Mouse (Mus musculus) right cerebral cortex, adult 18-20 months (tissue): ENCODE measurements around the gene Ywhaq.
A peak's percentile ranks its signal among the peaks of the same experiment; 100 is the strongest.
"Not testable (repeated sequence)": the region's sequence is repeated elsewhere in the genome, so short reads cannot be mapped to it uniquely, and the experiment has no call there.

Source experiments
- DNase-seq: peaks from one replicate; pipeline ENCODE4 v3.0.0; 2022; ENCODE audit warnings: mixed read lengths

The Ywhaq gene

GRCm38 (mm10) chr12:21408789-21409367, 8.6 kb downstream of the Ywhaq start:
- DNase-seq = no peak

GRCm38 (mm10) chr12:21402771-21403170, 14.7 kb downstream of the Ywhaq start:
- no peak for DNase-seq

- no peak for DNase-seq
These were observed 31.2 kb downstream of the Ywhaq start for GRCm38 (mm10) chr12:21386201-21386600.

- DNase-seq = not testable (repeated sequence)
These were observed 38.6 kb downstream of the Ywhaq start for GRCm38 (mm10) chr12:21378765-21379346.

- no peak for DNase-seq
These were observed 41.9 kb downstream of the Ywhaq start for GRCm38 (mm10) chr12:21375376-21376157.

- no peak for DNase-seq
These were observed 43.5 kb downstream of the Ywhaq start for GRCm38 (mm10) chr12:21373820-21374475.

- DNase-seq = peak; percentile 97
These were observed 44.2 kb downstream of the Ywhaq start, which contains the start of gene Adam17 for GRCm38 (mm10) chr12:21373100-21373819. Adam17 (minus strand) TSS chr12:21373632.

GRCm38 (mm10) chr12:21370035-21370611, 47.3 kb downstream of the Ywhaq start:
- DNase-seq = no peak

- no peak for DNase-seq
These were observed 48.4 kb downstream of the Ywhaq start for GRCm38 (mm10) chr12:21369087-21369410.

- no peak for DNase-seq
These were observed 48.9 kb downstream of the Ywhaq start for GRCm38 (mm10) chr12:21368376-21369086.

- DNase-seq = no peak
These were observed 52.6 kb downstream of the Ywhaq start for GRCm38 (mm10) chr12:21364624-21365435.

GRCm38 (mm10) chr12:21363195-21363594, 54.2 kb downstream of the Ywhaq start:
- DNase-seq = no peak

- no peak for DNase-seq
These were observed 54.8 kb downstream of the Ywhaq start for GRCm38 (mm10) chr12:21362686-21363085.

GRCm38 (mm10) chr12:21353681-21354080, 63.8 kb downstream of the Ywhaq start:
- DNase-seq = no peak

GRCm38 (mm10) chr12:21350113-21350876, 67.1 kb downstream of the Ywhaq start:
- DNase-seq = no peak

- no peak for DNase-seq
These were observed 70.5 kb downstream of the Ywhaq start for GRCm38 (mm10) chr12:21346972-21347371.

GRCm38 (mm10) chr12:21340674-21341073, 76.8 kb downstream of the Ywhaq start:
- DNase-seq = no peak
